Mouse (Mus musculus) MEL-GATA-1-ER (cell line): ENCODE results near the gene Rasgef1c.
A peak's percentile ranks its signal among the peaks of the same experiment; 100 is the strongest.

ENCODE experiments used
- DNase-seq: peaks from one replicate; pipeline ENCODE4 v3.0.0-alpha.2; 2012; ENCODE audit warnings: low read depth; ENCODE audit errors: extremely low read depth

Gene Rasgef1c

DNA sequence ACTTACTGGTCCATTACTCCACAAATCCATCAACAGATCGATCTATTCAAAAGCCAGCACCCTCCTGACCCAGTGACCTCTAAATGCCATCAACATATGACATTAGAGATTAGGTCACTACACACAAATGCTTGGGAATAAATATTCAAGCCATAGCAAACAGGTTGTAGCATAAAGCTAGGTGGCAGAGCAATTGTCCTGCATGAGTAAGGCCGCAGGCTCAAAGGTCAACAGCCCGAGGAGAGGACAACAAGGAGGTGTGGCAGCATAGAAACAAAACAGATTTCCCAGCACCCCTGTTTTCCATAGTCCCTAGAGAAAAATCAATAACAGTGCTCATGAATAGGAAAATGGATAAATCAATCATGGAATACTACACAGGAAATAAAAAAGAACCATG, 120.5 kb downstream of the Rasgef1c start:
- no peak for DNase-seq

- no peak for DNase-seq
These were observed 122.8 kb downstream of the Rasgef1c start for GRCm38 (mm10) chr11:50024445-50024832.

DNA sequence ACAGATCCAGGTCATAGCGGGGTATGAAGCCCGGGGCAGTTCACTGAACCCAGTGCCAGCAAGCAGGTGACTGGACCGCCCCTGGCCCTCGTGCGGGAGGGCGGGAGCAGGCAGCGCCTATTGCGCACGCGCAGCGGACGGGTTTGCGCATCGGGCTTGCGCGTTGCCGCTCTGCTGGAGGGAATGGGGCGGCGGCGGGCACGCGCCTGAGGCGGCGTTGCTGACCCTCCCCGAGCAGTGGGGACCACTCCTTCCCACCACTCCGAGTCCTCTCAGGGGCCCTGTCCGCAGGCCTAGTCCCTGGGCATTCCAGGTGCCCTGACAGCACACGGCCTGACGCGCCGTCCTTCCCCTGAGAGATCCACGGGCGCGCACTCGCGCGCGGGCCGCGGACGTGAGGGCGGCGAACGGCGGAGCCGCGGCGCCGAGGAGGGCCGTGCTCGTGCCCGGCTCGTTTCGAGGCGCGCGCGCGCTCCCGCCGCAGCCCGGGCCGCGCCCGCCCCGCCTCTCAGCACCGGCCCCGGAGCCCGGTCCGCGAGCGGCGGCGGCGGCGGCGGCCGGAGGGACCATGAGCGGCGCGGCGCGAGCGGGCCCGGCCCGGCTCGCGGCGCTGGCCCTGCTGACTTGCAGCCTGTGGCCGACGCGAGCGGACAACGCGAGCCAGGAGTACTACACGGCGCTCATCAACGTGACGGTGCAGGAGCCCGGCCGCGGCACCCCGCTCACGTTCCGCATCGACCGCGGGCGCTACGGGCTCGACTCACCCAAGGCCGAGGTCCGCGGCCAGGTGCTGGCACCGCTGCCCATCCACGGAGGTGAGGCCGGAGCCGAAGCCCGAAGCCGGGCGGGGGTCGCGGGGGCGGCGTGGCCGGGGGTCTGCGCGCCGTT, 123.4 kb downstream of the Rasgef1c start, which contains the start of gene Rnf130:
Gene Rnf130 (plus strand): TSS at position 514 of the 888 bp plus-strand sequence.
- DNase-seq = peak; percentile 71

DNA sequence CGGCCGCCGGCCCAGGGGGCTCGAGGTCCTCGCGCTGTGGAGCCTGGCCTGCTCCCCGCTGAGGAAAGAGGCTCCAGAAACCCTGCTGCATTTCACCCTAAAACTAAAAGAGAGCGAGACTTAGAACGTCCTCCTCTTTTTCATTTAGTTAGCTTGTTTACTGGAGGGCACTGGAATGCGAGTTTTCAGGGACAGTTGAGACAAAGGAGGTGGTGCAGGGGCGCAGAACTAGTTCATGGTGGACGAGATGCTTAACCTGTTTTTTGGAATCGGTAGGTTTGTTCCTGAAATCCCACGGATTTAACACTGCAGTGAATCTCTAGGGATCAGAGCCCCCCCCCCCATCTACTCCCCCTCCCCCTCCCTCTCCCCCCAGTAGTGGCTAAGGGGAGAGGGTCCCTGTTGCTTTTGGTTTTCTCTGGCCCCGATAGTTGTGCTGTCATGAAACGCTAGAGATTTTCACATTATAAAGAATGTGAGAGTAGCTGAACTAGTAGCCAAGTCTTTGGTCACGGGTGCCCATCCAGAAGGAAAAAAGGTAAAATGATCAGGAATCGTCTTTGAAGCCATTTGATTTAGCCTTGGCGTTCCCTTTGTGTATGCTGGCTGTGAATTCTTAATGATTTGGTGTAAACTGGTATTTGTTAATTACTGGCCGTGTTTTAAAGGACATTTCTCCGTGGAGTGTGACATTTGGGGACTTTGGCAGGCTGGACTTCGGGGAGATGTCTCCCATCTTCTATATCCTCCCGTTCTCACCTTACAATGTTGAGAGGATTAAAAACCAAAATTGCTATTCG, 124.3 kb downstream of the Rasgef1c start:
- DNase-seq = no peak

DNA sequence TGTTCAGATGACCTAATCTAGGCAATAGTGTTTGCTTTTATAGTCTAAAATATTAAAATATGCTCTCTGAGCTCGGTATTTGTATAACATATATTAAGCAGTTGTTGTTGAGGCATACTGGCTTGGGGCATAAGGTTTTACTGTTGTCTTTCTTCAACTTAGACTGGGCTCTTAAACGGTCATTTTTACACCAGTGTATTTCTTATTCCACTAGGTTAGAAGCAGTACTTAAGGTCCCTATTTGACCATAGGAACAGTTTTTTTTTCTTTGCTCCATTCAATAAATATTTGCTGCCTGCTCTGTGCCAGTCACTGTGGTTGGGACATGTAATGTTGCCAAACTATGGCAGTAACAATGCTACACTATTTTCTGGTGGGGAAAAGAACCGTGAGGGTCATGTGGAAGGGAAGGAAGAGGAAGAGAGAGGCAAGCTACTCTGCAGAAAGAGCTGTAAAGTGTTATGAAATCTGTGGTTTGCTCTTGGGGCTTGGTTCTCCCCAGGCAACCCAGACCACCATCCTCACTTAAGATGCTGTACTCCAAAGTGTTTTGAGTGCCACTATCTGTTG, 125.0 kb downstream of the Rasgef1c start:
- no peak for DNase-seq

GRCm38 (mm10) chr11:50028416-50028815, 126.8 kb downstream of the Rasgef1c start:
- no peak for DNase-seq
